Mouse (Mus musculus): ENCODE measurements around the gene Arpc1b. TPM values are rescaled to one million over a fixed set of nuclear protein-coding genes. Genes with fewer than 3 reads are reported as not detected.
"Not testable (repeated sequence)": the region's sequence is repeated elsewhere in the genome, so short reads cannot be mapped to it uniquely, and the experiment has no call there.

The Arpc1b gene
- polyA plus RNA-seq, 1 experiment from 2014 or later: 161 TPM

- WGBS: 94% methylated on average over 4 of the region's 4 CpGs
- no peak overlapping the region for H3K4me3 ChIP-seq
- no peak for DNase-seq (ENCODE audit: low spot score)
- peaks cover 97% of the 10 kb centered on the region for H3K36me3 ChIP-seq
- no peaks in the 10 kb centered on the region for H3K9me3 ChIP-seq (replicated peaks)
- H3K27me3 ChIP-seq (ENCODE audit: low read depth, poor library complexity, severe bottlenecking): no peaks in the 10 kb centered on the region
- H3K27ac ChIP-seq: no peak overlapping the region
- H3K4me1 ChIP-seq: no peaks in the 10 kb centered on the region
These were observed 17.8 kb upstream of the Arpc1b start for GRCm38 (mm10) chr5:145096195-145096594.

- Histone ChIP-seq H3K36me3 (peaks cover 99% of the 10 kb centered on the region), H3K27ac (no peak overlapping the region), H3K27me3 (ENCODE audit: low read depth, poor library complexity, severe bottlenecking) (no peaks in the 10 kb centered on the region), H3K9me3 (replicated peaks) (no peaks in the 10 kb centered on the region), H3K4me1 (no peaks in the 10 kb centered on the region), H3K4me3 (no peak overlapping the region)
- WGBS: 95% methylated on average over 10 of the region's 10 CpGs
- no peak for DNase-seq (ENCODE audit: low spot score)
These were observed 15.6 kb upstream of the Arpc1b start for GRCm38 (mm10) chr5:145098340-145098821.

DNA sequence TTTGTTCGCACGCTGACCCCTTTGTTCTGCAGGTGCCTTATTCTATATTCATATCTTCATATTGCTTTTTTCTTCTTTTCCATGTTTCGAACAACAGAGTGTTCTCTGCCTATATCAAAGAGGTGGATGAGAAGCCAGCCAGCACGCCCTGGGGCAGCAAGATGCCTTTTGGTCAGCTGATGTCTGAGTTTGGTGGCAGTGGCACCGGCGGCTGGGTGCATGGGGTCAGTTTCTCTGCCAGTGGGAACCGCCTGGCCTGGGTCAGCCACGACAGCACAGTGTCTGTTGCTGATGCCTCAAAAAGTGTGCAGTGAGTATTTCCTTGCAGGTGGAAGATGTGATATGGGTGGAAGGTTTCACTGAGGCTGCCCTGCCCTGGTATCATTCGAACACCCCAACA, 13.1 kb upstream of the Arpc1b start:
- 95% methylated on average over 9 of the region's 9 CpGs for WGBS
- H3K9me3 ChIP-seq (replicated peaks): no peaks in the 10 kb centered on the region
- H3K27me3 ChIP-seq (ENCODE audit: low read depth, poor library complexity, severe bottlenecking): no peaks in the 10 kb centered on the region
- no peak overlapping the region for H3K27ac ChIP-seq
- DNase-seq (ENCODE audit: low spot score): no peak
- no peaks in the 10 kb centered on the region for H3K4me1 ChIP-seq
- no peak overlapping the region for H3K4me3 ChIP-seq
- H3K36me3 ChIP-seq: peaks cover 99% of the 10 kb centered on the region

GRCm38 (mm10) chr5:145101451-145101850, 12.6 kb upstream of the Arpc1b start:
- H3K9me3 ChIP-seq (replicated peaks); H3K27me3 ChIP-seq (ENCODE audit: low read depth, poor library complexity, severe bottlenecking); H3K27ac ChIP-seq; DNase-seq (ENCODE audit: low spot score); H3K4me1 ChIP-seq; H3K4me3 ChIP-seq: not testable (repeated sequence)
- WGBS: 96% methylated on average over 11 of the region's 11 CpGs
- H3K36me3 ChIP-seq: peaks cover 99% of the 10 kb centered on the region

DNA sequence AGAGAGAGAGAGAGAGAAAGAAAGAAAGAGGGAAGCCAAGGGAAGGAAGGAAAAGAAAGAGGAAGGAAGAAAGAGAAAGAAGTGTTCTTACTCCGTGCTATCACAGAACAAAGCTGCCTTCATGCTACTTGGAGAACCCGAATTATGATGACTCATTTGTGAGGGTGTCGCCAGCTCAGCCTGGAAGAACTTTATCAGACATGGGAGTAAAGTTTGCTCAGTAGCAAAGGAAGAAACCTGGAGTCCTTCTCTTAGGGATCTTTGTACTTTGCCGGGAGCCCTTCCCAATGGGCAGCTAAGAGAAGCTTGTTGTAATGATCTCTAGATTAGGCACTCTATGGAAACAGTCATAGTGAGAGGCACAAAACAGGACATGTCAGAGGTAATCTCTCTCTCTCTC, 11.3 kb upstream of the Arpc1b start:
- peaks cover 99% of the 10 kb centered on the region for H3K36me3 ChIP-seq
- 90% methylated on average over 4 of the region's 4 CpGs for WGBS
- no peak overlapping the region for H3K4me3 ChIP-seq
- DNase-seq (ENCODE audit: low spot score): no peak
- H3K27ac ChIP-seq: no peak overlapping the region
- H3K9me3 ChIP-seq (replicated peaks): no peaks in the 10 kb centered on the region
- H3K4me1 ChIP-seq: no peaks in the 10 kb centered on the region
- no peaks in the 10 kb centered on the region for H3K27me3 ChIP-seq (ENCODE audit: low read depth, poor library complexity, severe bottlenecking)

DNA sequence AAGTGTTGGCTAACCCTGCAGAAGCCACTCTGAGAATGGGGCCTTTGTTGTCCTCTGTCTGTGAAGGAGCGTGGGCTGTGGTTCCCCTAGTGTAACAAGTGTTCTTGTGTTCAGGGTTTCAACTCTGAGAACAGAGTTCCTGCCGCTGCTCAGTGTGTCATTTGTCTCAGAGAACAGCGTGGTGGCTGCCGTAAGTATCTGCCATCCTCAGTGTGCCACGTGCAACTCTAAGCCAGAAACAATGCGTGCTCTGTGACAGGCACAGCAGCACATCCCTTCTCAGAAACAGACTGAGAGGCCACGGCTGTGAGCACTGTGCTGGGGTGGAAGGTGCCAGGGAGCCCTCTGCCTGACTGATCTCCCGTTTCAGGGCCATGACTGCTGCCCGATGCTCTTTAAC, 9.7 kb upstream of the Arpc1b start:
- Histone ChIP-seq H3K9me3 (replicated peaks) (no peaks in the 10 kb centered on the region), H3K27ac (no peak overlapping the region), H3K36me3 (peaks cover 100% of the 10 kb centered on the region), H3K4me3 (no peak overlapping the region), H3K27me3 (ENCODE audit: low read depth, poor library complexity, severe bottlenecking) (no peaks in the 10 kb centered on the region), H3K4me1 (no peaks in the 10 kb centered on the region)
- 92% methylated on average over 9 of the region's 9 CpGs for WGBS
- no peak for DNase-seq (ENCODE audit: low spot score)

GRCm38 (mm10) chr5:145105694-145106275, 8.2 kb upstream of the Arpc1b start:
- Histone ChIP-seq H3K27me3 (ENCODE audit: low read depth, poor library complexity, severe bottlenecking) (no peaks in the 10 kb centered on the region), H3K4me1 (no peaks in the 10 kb centered on the region), H3K4me3 (no peak overlapping the region), H3K27ac (no peak overlapping the region), H3K36me3 (peaks cover 100% of the 10 kb centered on the region), H3K9me3 (replicated peaks) (no peaks in the 10 kb centered on the region)
- no peak for DNase-seq (ENCODE audit: low spot score)
- WGBS: 96% methylated on average over 9 of the region's 9 CpGs

DNA sequence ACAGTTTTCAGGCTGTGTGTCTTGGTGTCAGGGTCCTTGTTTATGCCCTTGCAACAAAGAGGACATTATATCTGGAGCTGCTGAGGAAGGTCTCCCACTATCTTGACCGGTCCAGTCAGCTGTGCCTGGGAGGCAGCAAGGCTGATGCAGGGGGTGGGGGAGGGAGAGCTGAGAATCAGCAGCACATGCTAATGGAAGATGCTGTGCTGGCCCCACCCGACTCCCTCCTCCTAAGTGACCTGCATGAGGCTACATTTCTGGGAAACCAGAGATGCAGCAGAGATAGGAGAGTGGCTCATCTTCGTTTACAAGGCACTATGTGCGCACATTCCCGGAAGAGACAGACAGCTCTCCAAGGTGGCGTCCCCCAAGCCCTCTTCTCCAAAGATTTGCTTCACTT, 3.6 kb upstream of the Arpc1b start:
- Histone ChIP-seq H3K4me1 (peaks cover 15% of the 10 kb centered on the region), H3K36me3 (peaks cover 58% of the 10 kb centered on the region), H3K27ac (no peak overlapping the region), H3K27me3 (ENCODE audit: low read depth, poor library complexity, severe bottlenecking) (peaks cover 8% of the 10 kb centered on the region; the same call in 1 of the 2 replicates), H3K9me3 (replicated peaks) (no peaks in the 10 kb centered on the region), H3K4me3 (no peak overlapping the region)
- no peak for DNase-seq (ENCODE audit: low spot score)
- 89% methylated on average over 6 of the region's 6 CpGs for WGBS

DNA sequence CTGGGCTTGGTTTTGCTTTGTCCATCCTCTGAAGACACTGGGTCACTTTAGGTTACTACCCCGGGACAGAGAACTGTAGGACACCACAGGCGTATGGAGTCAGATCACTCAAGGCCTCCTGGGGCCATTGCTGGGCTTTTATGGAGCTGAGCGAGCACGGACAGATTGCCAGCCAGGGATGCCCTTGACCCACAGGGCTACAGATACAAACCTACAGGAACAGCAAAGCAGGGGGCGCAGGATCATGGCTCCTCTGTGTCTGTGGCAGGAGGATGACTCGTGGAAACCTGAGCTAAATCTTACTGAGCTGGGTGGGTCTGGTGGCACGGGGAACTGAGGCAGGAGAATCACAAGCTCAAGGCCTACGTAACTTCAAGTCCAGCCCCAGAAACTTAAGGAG, 1.4 kb upstream of the Arpc1b start:
- WGBS: 77% methylated on average over 8 of the region's 8 CpGs
- Histone ChIP-seq H3K36me3 (peaks cover 36% of the 10 kb centered on the region), H3K27ac (no peak overlapping the region), H3K4me1 (peaks cover 27% of the 10 kb centered on the region), H3K27me3 (ENCODE audit: low read depth, poor library complexity, severe bottlenecking) (peaks cover 8% of the 10 kb centered on the region; the same call in 1 of the 2 replicates), H3K9me3 (replicated peaks) (no peaks in the 10 kb centered on the region), H3K4me3 (no peak overlapping the region)
- DNase-seq (ENCODE audit: low spot score): no peak

GRCm38 (mm10) chr5:145113416-145113815, 599 bp upstream of the Arpc1b start:
- peak overlapping the region; percentile 80; the same call in 1 of the 2 replicates for H3K27ac ChIP-seq

DNA sequence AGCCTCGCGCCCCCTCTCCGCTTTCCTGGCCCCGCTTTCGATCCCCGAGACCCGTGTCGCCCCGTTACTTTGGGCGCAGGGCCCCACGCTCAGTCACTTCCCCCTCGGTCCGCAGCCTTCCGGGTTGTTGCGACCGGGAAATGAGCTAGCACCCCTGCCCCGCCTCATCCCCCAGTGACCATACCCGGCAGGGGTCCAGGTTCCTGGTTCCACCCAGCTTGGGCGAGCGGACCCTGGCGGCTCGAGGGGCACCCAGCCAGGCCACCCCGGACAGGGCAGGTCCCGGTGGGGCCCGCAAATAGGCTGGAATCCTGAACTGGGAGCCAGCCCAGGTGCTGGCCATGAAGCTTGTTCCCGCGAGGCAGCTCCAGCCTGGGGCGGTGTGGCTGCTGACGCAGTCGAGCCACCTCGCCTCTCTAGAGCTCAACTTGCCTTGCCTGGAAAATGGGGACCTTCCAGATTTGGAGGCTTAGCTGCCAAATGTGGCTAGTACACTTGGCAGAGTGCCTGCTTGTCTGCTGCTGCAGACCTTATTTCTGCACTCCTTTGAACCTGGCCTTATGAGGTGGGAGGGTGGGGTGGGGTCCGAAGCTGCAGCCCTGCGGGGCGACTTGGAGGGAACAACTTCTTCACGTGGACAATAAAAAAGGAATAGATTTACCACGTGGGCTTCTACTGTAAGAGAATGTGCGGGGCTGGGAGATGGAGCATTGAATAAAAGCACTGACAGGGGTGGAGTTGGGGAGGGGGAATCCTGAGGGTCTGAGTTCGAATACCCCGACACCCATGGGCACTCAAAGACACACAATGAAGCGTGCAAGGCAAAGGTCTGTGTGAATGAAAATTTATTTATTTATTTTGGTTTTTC, 825 bp downstream of the Arpc1b start:
- DNase-seq (ENCODE audit: low spot score): peak; percentile 56
- Histone ChIP-seq H3K4me1 (peaks cover 27% of the 10 kb centered on the region), H3K27ac (peak overlapping the region; percentile 80), H3K36me3 (peaks cover 26% of the 10 kb centered on the region), H3K27me3 (ENCODE audit: low read depth, poor library complexity, severe bottlenecking) (peaks cover 8% of the 10 kb centered on the region; the same call in 1 of the 2 replicates), H3K4me3 (peak overlapping the region; percentile 71), H3K9me3 (replicated peaks) (no peaks in the 10 kb centered on the region)
- 18% methylated on average over 40 of the region's 40 CpGs for WGBS

More at GRCm38 (mm10) chr5:145113416-145113815, 599 bp upstream of the Arpc1b start:
- Histone ChIP-seq H3K9me3 (replicated peaks) (no peaks in the 10 kb centered on the region), H3K27me3 (ENCODE audit: low read depth, poor library complexity, severe bottlenecking) (peaks cover 8% of the 10 kb centered on the region; the same call in 1 of the 2 replicates), H3K36me3 (peaks cover 28% of the 10 kb centered on the region), H3K4me1 (peaks cover 27% of the 10 kb centered on the region), H3K4me3 (peak overlapping the region; percentile 71)
- WGBS: 42% methylated on average over 2 of the region's 2 CpGs
- no peak for DNase-seq (ENCODE audit: low spot score)

DNA sequence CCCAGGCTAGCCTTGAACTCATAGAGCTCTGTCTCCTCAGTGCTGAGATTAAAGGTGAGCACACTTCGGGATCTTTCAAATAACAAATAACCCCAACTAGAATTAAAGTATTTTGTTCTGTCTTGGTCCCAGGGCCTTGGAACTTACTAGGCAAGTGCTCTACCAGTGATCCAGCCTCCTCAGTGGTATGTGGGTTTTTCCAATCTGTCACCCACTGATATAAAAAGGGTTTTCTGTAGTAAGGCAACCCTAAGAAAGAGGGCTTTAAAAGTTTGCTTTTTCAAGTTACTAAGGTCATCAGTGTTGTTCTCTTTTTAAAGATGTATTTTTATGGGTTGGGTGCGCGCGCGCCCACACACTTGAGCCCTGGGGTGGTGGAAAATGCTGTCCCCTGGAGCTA, 1.7 kb downstream of the Arpc1b start:
- H3K36me3 ChIP-seq: peaks cover 17% of the 10 kb centered on the region
- no peak overlapping the region for H3K4me3 ChIP-seq
- H3K27ac ChIP-seq: peak overlapping the region; percentile 58
- peaks cover 8% of the 10 kb centered on the region; the same call in 1 of the 2 replicates for H3K27me3 ChIP-seq (ENCODE audit: low read depth, poor library complexity, severe bottlenecking)
- WGBS: 97% methylated on average over 5 of the region's 5 CpGs
- no peaks in the 10 kb centered on the region for H3K9me3 ChIP-seq (replicated peaks)
- peaks cover 34% of the 10 kb centered on the region for H3K4me1 ChIP-seq
- DNase-seq (ENCODE audit: low spot score): no peak

DNA sequence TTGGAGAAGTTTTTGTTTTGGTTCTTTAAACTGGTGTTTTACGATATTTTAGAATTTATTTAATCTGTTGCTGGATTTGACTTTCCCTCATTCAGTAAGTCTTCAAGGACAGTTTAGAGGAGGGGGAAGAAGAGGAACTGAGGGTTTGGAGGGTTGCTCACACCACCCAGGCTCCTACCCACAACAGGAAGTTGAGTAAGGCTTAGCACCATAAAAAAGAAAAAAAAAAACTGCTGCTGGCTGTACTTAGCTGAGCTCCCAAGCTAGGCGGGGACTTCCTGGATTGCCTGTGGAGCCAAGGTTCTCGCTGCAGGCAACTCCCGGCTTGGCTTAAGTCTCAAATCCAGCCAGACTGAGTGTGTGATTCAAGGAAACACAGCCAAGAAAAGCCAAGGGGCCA, 2.3 kb downstream of the Arpc1b start:
- peak overlapping the region; percentile 58 for H3K27ac ChIP-seq

More for the DNA sequence above, 2.3 kb downstream of the Arpc1b start:
- Histone ChIP-seq H3K27me3 (ENCODE audit: low read depth, poor library complexity, severe bottlenecking) (peaks cover 8% of the 10 kb centered on the region; the same call in 1 of the 2 replicates), H3K9me3 (replicated peaks) (no peaks in the 10 kb centered on the region), H3K4me1 (peaks cover 40% of the 10 kb centered on the region), H3K36me3 (peaks cover 16% of the 10 kb centered on the region), H3K4me3 (no peak overlapping the region)
- DNase-seq (ENCODE audit: low spot score): peak; percentile 41
- WGBS: 45% methylated on average over 4 of the region's 4 CpGs

Measured in limb, embryonic 10.5 days (tissue).